Mouse (Mus musculus) embryonic facial prominence, embryonic 15.5 days (tissue): ENCODE results near the gene Brwd3. TPM values are rescaled to one million over a fixed set of nuclear protein-coding genes. Genes with fewer than 3 reads are reported as not detected.

Experiments
- ATAC-seq: fragments of 200-750 bp; cut with Nextera tagmentation; 2 replicates; pipeline ENCODE4 v1.8.0; 2017; ENCODE audit warnings: low read depth, moderate TSS enrichment; ENCODE audit not compliant: insufficient number of reproducible peaks, low FRiP score, low TSS enrichment
- H3K27ac ChIP-seq: fragments of 300-500 bp; sonication (generic); replicated peaks from 2 replicates; pipeline ENCODE4 v1.5.1; 2015; ENCODE audit warnings: mild to moderate bottlenecking, inconsistent platforms
- H3K27me3 ChIP-seq: fragments of 300-500 bp; sonication (generic); 2 replicates; pipeline ENCODE4 v1.6.1; 2015; ENCODE audit warnings: inconsistent platforms
- H3K36me3 ChIP-seq: fragments of 300-500 bp; sonication (generic); 2 replicates; pipeline ENCODE4 v1.6.1; 2015; ENCODE audit warnings: mild to moderate bottlenecking, inconsistent platforms
- H3K4me1 ChIP-seq: fragments of 300-500 bp; sonication (generic); 2 replicates; pipeline ENCODE4 v1.6.1; 2015; ENCODE audit warnings: inconsistent platforms
- H3K4me2 ChIP-seq: fragments of 300-500 bp; sonication (generic); replicated peaks from 2 replicates; pipeline ENCODE4 v1.6.1; 2015; ENCODE audit warnings: mild to moderate bottlenecking, inconsistent platforms
- H3K4me3 ChIP-seq: fragments of 300-500 bp; sonication (generic); replicated peaks from 2 replicates; pipeline ENCODE4 v1.5.1; 2015; ENCODE audit warnings: mild to moderate bottlenecking, inconsistent platforms
- H3K9ac ChIP-seq: fragments of 300-500 bp; sonication (generic); 2 replicates; pipeline ENCODE4 v1.6.1; 2015; ENCODE audit warnings: inconsistent platforms
- H3K9me3 ChIP-seq: fragments of 300-500 bp; sonication (generic); replicated peaks from 2 replicates; pipeline ENCODE4 v1.6.1; 2016; ENCODE audit warnings: inconsistent platforms
- WGBS: fragments of 180-500 bp; shearing (Covaris S2); methylation state at CpG from one replicate; pipeline ENCODE4 v1.1.7; 2015; 5-methylcytosine and 5-hydroxymethylcytosine counted together
- polyA plus RNA-seq: library from polyadenylated mRNA; unstranded; fragments of >200 nt; fragmentation: Nextera tagmentation; extraction: Ambion mirVana; gene quantifications from 2 replicates; pipeline ENCODE4 v1.2.1, GENCODE M21; 2015

The Brwd3 gene
- 3.0 and 3.8 TPM in 2 replicates for polyA plus RNA-seq

DNA sequence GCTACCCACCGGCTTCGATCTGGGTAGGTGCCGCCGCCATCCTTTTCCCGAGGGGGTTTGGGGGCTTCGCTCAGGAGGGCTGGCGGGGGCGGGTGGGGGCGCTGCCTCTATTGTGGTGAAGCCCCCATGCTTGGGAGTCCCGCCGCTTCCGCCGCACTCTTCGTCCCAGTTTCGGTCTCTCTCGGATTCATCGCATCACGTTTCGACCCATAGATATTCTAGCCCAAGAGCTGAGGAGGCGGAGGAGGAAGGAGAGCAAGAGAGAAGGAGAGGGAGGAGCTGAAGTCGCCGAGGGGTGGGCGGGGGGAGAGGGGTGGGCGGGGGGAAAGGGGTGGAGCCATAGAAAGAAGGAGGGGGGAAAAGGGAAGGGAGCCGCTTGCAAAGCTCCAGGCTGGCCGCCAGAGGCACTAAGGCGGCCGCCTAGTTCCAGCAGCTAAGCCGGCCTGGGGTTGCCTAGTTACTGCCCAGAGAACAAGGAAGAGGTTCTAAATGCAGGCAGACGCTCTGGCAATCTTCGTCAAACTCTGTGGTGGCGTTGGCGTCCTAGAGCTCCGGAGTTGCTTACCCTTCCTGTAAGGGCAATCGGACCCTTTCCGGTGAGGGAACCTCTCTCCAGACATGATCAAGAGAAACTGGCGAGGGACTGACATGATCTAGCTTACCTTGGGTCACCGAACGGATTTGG lies at the start of gene Brwd3:
TSS of gene Brwd3 (minus strand) at position 283 of the 685 bp plus-strand sequence.
- Histone ChIP-seq H3K4me2 (peak within 1 kb of the TSS; percentile 43), H3K9me3 (no peaks in the 10 kb centered on the region), H3K27ac (peak within 1 kb of the TSS; percentile 87), H3K4me1 (no peaks in the 10 kb centered on the region), H3K4me3 (peak within 1 kb of the TSS; percentile 59), H3K36me3 (no peaks in the 10 kb centered on the region), H3K27me3 (no peaks in the 10 kb centered on the region), H3K9ac (peak within 1 kb of the TSS; percentile 42)
- ATAC-seq, result peak; percentile 94
- WGBS, result 19% methylated on average over 31 of the region's 39 CpGs

DNA sequence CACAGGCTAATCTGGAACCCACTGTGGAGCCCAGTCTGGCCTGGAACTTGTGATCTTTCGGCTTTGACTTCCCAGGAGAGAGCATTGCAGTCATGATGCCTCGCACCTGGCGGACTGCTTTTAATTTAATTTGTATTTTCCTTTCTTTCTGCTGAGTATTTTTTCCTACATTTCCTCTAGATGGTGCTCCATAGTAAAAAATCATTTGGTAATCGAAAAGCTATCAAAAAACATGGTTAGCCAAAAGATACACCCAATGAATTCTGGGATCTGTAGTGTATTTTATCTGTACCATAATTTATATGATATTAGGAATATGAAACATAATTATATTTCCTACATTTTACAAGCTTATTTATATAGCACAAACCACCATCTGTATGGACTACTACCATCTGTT lies 28.5 kb upstream of the Brwd3 start:
- Histone ChIP-seq H3K9me3 (no peaks in the 10 kb centered on the region), H3K36me3 (no peaks in the 10 kb centered on the region), H3K4me1 (no peaks in the 10 kb centered on the region), H3K4me3 (no peak overlapping the region), H3K4me2 (no peak overlapping the region), H3K27ac (no peak overlapping the region), H3K9ac (no peak overlapping the region), H3K27me3 (no peaks in the 10 kb centered on the region)
- 64% methylated on average over 4 of the region's 4 CpGs for WGBS
- ATAC-seq, result no peak

DNA sequence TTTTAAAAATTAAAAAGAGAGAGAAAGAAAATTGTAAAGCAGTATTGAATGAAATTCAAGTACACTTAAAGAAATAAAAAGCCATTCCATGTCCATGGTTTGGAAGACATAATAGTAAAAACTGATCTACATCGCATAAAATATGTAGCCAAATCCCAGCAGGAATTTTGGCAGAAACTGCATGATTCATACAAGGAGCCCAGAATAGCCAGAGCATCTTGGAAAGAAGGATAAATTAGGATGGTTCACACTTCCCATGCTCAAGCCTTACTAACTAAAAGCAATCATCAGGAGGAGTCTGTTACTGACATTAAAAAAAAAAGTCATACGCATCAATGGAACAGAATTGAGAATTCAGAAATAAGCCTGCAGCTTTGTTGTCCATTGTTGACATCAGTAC lies 8.5 kb upstream of the Brwd3 start:
- Histone ChIP-seq H3K9ac (no peak overlapping the region), H3K27ac (no peak overlapping the region), H3K36me3 (no peaks in the 10 kb centered on the region), H3K4me2 (no peak overlapping the region), H3K27me3 (no peaks in the 10 kb centered on the region), H3K4me1 (no peaks in the 10 kb centered on the region), H3K4me3 (no peak overlapping the region), H3K9me3 (no peaks in the 10 kb centered on the region)
- WGBS, result 89% methylated on average over 2 of the region's 2 CpGs
- no peak for ATAC-seq

DNA sequence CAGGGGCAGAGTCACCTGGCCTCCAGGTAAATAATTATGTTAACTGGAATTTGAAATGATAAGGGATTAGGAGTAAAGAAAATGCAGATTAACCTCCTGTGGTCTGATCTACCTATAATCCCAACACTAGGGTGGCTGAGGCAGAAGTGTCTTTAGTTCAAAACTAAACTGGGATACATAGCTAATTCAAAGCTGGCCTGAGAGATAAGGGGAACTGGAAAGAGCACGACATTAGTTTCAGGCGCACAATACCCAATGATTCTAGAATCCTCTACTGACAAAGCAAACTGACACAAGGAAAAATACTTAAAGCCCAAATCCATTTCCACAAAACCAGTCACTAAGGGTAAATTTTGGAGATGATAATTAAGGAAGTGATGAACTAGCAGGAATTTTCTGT lies 2.2 kb upstream of the Brwd3 start:
- no peak for ATAC-seq

DNA sequence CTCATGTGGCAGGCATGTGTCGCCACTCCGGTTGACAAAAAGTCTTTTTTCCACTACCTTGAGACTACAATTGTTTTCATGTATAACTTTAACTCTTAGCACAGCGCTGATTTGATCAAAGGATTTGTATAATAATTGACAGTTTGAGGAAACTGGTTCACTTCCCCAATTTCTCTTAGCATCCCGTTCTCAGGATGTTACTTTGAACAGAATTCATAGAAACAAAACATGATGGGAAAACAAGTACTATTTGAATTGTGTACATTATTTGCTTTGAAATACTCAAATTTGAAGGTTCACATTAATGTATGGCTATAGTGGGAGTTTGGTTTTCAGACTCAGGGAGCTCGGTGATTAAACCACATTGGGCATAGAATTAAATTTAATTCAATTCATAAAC lies 1.1 kb upstream of the Brwd3 start:
- no peak for ATAC-seq
- no peaks in the 10 kb centered on the region for H3K9me3 ChIP-seq
- H3K27me3 ChIP-seq, result no peaks in the 10 kb centered on the region
- WGBS, result 62% methylated on average over 5 of the region's 5 CpGs
- H3K9ac ChIP-seq, result no peak overlapping the region
- H3K36me3 ChIP-seq, result no peaks in the 10 kb centered on the region
- H3K27ac ChIP-seq, result no peak overlapping the region
- no peaks in the 10 kb centered on the region for H3K4me1 ChIP-seq
- H3K4me3 ChIP-seq, result peak overlapping the region; percentile 59
- H3K4me2 ChIP-seq, result peak overlapping the region; percentile 37

More for the DNA sequence above, 2.2 kb upstream of the Brwd3 start:
- H3K9me3 ChIP-seq, result no peaks in the 10 kb centered on the region
- no peak overlapping the region for H3K4me2 ChIP-seq
- H3K36me3 ChIP-seq, result no peaks in the 10 kb centered on the region
- no peak overlapping the region for H3K9ac ChIP-seq
- H3K4me1 ChIP-seq, result no peaks in the 10 kb centered on the region
- H3K27me3 ChIP-seq, result no peaks in the 10 kb centered on the region
- H3K4me3 ChIP-seq, result no peak overlapping the region
- 85% methylated on average over 2 of the region's 2 CpGs for WGBS
- H3K27ac ChIP-seq, result no peak overlapping the region

DNA sequence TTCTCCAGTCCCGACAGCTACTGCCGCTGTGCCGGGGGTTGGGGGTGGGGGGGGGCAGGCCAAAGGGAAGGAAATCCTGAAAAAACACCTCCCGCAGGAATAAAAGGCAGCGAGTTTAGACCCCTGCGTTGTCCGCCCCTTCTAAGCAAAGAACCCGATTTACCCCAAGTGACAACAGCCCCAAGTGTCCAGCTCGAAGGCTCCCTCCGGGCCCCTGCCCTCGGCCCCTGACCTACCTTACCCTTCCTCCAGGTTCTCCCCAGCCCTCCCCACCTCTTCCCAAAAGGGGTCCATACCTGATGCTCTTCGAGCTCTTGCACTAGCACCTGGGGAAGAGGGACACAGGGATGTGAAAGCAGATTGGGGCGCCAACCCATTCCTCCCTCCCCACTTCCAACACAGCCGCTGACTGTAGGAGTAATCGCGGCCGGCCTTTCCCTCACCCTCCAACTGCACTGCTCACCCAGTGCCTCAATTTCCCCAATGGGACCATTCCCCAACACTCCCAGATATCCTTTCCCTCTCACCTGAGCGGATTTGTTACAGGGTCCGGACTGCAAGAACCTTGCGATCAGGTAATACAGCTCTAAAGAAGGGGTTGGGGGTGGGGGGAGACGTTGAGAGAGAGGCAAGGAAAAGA lies 671 bp downstream of the Brwd3 start:
- Histone ChIP-seq H3K27me3 (no peaks in the 10 kb centered on the region), H3K36me3 (no peaks in the 10 kb centered on the region), H3K4me3 (peak overlapping the region; percentile 59), H3K9me3 (no peaks in the 10 kb centered on the region), H3K4me1 (no peaks in the 10 kb centered on the region), H3K9ac (peak overlapping the region; percentile 42), H3K27ac (peak overlapping the region; percentile 87), H3K4me2 (peak overlapping the region; percentile 43)
- WGBS, result 29% methylated on average over 20 of the region's 21 CpGs
- no peak; the same call in 1 of the 2 replicates for ATAC-seq

DNA sequence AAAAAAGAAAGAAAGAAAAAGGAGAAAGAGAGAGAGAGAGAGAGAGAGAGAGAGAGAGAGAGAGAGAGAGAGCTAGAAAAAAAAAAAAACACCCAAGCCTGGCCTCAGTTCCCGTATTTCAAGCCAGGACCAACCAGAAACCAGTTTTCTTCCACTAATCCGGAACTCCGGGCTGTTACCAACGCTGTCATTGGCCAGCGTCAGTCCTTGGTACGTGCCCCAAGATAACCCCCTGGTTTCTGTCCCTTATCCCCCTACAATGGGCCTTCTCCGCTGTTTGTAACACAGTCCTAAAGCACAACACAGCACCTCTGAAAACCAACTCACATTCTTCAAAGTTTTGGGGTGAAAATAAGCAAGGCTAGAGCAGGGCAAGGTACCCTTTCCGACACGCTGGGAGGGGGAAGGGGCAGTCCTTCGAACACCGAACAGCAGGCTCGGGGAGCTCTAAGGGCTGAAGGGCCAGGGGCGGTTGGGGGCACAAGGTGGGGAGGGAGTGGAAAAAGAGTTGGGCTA lies 1.4 kb downstream of the Brwd3 start:
- peak overlapping the region; percentile 87 for H3K27ac ChIP-seq
- H3K4me2 ChIP-seq, result peak overlapping the region; percentile 43
- peak overlapping the region; percentile 42; the same call in 1 of the 2 replicates for H3K9ac ChIP-seq

DNA sequence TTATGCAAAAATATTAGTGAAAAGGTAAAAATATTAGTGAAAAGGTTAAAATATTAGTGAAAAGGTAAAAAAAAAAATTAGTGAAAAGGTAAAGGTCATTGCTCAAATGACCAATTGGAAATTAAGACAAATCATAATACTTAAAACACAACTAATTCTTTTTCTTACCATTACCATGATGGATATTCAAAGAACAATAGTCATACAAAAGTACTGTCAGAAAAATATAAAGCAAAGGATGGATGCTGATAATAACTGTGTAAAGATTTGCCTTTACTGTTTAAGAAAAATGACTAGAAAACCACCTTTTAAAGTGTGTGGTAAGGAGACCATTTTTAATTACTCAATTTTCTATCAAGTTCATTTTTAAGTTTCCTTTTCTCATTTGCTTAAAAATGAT lies 2.9 kb downstream of the Brwd3 start:
- Histone ChIP-seq H3K4me1 (no peaks in the 10 kb centered on the region), H3K36me3 (no peaks in the 10 kb centered on the region), H3K4me3 (no peak overlapping the region), H3K4me2 (no peak overlapping the region), H3K9me3 (no peaks in the 10 kb centered on the region), H3K27me3 (no peaks in the 10 kb centered on the region), H3K27ac (no peak overlapping the region), H3K9ac (no peak overlapping the region)
- ATAC-seq, result no peak

More for the DNA sequence above, 1.4 kb downstream of the Brwd3 start:
- WGBS, result 9% methylated on average over 13 of the region's 13 CpGs
- ATAC-seq, result peak; percentile 81
- Histone ChIP-seq H3K27me3 (no peaks in the 10 kb centered on the region), H3K36me3 (no peaks in the 10 kb centered on the region), H3K4me3 (peak overlapping the region; percentile 59), H3K4me1 (no peaks in the 10 kb centered on the region), H3K9me3 (no peaks in the 10 kb centered on the region)

DNA sequence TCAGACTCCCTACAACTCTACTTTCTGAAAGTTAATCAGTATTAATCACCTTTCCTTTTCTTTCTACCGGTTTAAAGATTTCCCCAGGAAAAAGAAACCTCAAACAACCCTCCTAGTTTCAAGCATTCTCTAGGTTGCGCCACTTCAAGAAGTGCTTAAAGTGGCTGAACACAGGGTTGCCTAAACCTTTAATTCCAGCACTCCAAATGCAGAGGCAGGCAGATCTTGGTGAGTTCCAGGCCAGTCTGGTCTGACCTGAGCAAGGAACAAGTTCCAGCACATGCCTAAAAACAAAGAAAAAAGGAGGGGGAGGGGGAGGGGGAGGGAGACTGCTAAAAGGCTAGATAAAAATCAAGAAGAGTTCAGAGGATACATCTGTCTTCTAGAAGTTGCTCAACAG lies 6.1 kb downstream of the Brwd3 start:
- no peak for ATAC-seq
- Histone ChIP-seq H3K4me1 (no peaks in the 10 kb centered on the region), H3K4me3 (no peak overlapping the region), H3K27me3 (no peaks in the 10 kb centered on the region), H3K9ac (no peak overlapping the region), H3K9me3 (no peaks in the 10 kb centered on the region), H3K36me3 (no peaks in the 10 kb centered on the region), H3K4me2 (no peak overlapping the region), H3K27ac (no peak overlapping the region)
- 60% methylated on average over 2 of the region's 2 CpGs for WGBS

DNA sequence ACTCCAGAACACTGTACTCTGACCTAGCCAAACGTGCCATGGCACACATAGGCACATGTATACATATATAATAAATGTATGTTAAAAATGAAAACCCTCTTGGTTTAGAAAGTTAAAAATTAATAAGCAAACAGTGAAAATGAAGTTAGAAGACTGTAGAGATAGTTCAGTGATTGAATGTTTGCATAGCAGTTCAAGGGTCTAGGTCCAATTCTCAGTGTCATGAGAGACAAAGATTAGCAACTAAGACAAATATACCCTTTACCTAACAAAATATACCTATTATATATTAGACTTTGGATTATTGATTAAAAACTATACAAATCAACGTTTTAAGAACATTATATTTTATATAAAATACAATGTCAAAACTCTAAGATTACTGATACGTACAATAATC lies 36.9 kb downstream of the Brwd3 start:
- H3K27ac ChIP-seq, result no peak overlapping the region
- no peak for ATAC-seq
- H3K27me3 ChIP-seq, result no peaks in the 10 kb centered on the region
- WGBS, result 77% methylated on average over 3 of the region's 3 CpGs
- H3K4me2 ChIP-seq, result no peak overlapping the region
- H3K4me3 ChIP-seq, result no peak overlapping the region
- no peak overlapping the region for H3K9ac ChIP-seq
- H3K9me3 ChIP-seq, result no peaks in the 10 kb centered on the region
- H3K4me1 ChIP-seq, result no peaks in the 10 kb centered on the region
- no peaks in the 10 kb centered on the region for H3K36me3 ChIP-seq

DNA sequence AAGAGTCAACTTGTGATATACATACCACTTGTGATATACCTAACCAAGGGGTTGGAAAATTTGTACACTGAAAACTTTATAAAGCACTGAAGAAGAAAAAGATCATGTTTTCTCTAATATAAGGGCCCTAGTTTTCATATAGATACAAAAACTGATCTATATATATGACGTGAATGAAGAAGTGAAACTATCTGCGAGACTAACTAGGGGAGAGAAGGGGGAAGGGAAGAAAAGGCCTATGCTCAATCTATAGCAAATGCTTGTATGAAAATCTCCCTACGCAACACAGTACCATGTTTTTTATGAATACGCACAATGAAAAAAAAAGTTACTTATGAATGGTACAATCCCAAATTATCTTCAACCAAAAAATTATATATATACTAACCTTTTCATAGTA lies 50.4 kb downstream of the Brwd3 start:
- no peak for ATAC-seq
- H3K4me1 ChIP-seq, result no peaks in the 10 kb centered on the region
- no peaks in the 10 kb centered on the region for H3K36me3 ChIP-seq
- no peak overlapping the region for H3K4me3 ChIP-seq
- H3K9ac ChIP-seq, result no peak overlapping the region
- H3K9me3 ChIP-seq, result no peaks in the 10 kb centered on the region
- H3K4me2 ChIP-seq, result no peak overlapping the region
- H3K27ac ChIP-seq, result no peak overlapping the region
- no peaks in the 10 kb centered on the region for H3K27me3 ChIP-seq
- 82% methylated on average over 4 of the region's 4 CpGs for WGBS
